Mouse (Mus musculus) midbrain, postnatal 0 days (tissue): ENCODE measurements at regions not wholly inside any gene's neighbourhood (a gene's known extent, or its start where the extent isn't known, plus 50 kb on each side); places are given as distances from the start of the nearest gene placed in this dataset.

Experiments used
- ATAC-seq: fragments of 200-750 bp; cut with Nextera tagmentation; 2 replicates; pipeline ENCODE4 v1.8.0; 2017; ENCODE audit warnings: moderate number of reproducible peaks, mild to moderate bottlenecking, moderate TSS enrichment, moderate library complexity; ENCODE audit not compliant: low FRiP score
- DNase-seq: peaks from one replicate; pipeline ENCODE4 v3.0.0-alpha.2; 2015; ENCODE audit warnings: low spot score
- H3K27ac ChIP-seq: fragments of 300-500 bp; sonication (generic); 2 replicates; pipeline ENCODE4 v1.5.1; 2014; ENCODE audit warnings: low read depth, mild to moderate bottlenecking, low read length, mixed read lengths
- H3K27me3 ChIP-seq: fragments of 300-500 bp; sonication (generic); 2 replicates; pipeline ENCODE4 v1.6.1; 2014; ENCODE audit warnings: low read length, control low read depth, mixed read lengths; ENCODE audit not compliant: insufficient read depth
- H3K36me3 ChIP-seq: fragments of 300-500 bp; sonication (generic); 2 replicates; pipeline ENCODE4 v1.6.1; 2014; ENCODE audit warnings: low read length, control low read depth, mixed read lengths; ENCODE audit not compliant: insufficient read depth
- H3K4me1 ChIP-seq: fragments of 300-500 bp; sonication (generic); 2 replicates; pipeline ENCODE4 v1.6.1; 2014; ENCODE audit warnings: mild to moderate bottlenecking, control low read depth, antibody characterized with exemption, low read length, mixed read lengths; ENCODE audit not compliant: insufficient read depth
- H3K4me2 ChIP-seq: fragments of 300-500 bp; sonication (generic); 2 replicates; pipeline ENCODE4 v1.6.1; 2014; ENCODE audit warnings: low read depth, mild to moderate bottlenecking, low read length, mixed read lengths; ENCODE audit not compliant: poor library complexity, severe bottlenecking
- H3K4me3 ChIP-seq: fragments of 300-500 bp; sonication (generic); 2 replicates; pipeline ENCODE4 v1.5.1; 2014; ENCODE audit warnings: low read depth, mild to moderate bottlenecking, low read length, moderate library complexity
- H3K9ac ChIP-seq: fragments of 300-500 bp; sonication (generic); replicated peaks from 2 replicates; pipeline ENCODE4 v1.6.1; 2014; ENCODE audit warnings: mild to moderate bottlenecking, low read length, moderate library complexity, mixed read lengths; ENCODE audit not compliant: poor library complexity, severe bottlenecking
- H3K9me3 ChIP-seq: fragments of 300-500 bp; sonication (generic); 2 replicates; pipeline ENCODE4 v1.6.1; 2016; ENCODE audit warnings: low read length, control low read depth
- CTCF ChIP-seq: IDR thresholded peaks from 2 replicates; pipeline ENCODE4 v1.5.1; 2016; ENCODE audit warnings: antibody characterized with exemption, mild to moderate bottlenecking
- WGBS: fragments of 180-500 bp; shearing (Covaris S2); extraction: QIAGEN DNeasy Blood & Tissue Kit; methylation state at CpG from one replicate; pipeline ENCODE4 v1.1.7; 2014; 5-methylcytosine and 5-hydroxymethylcytosine counted together

GRCm38 (mm10) chr7:129794276-129794675 lies 202.6 kb downstream of the Wdr11 start:
- no peak overlapping the region for H3K4me3 ChIP-seq
- WGBS, result 63% methylated on average over 5 of the region's 5 CpGs

GRCm38 (mm10) chr7:129798525-129798924 lies 206.9 kb downstream of the Wdr11 start:
- Histone ChIP-seq H3K27me3 (no peaks in the 10 kb centered on the region), H3K36me3 (no peaks in the 10 kb centered on the region), H3K4me3 (no peak overlapping the region), H3K4me2 (no peak overlapping the region), H3K9ac (no peak overlapping the region), H3K9me3 (no peaks in the 10 kb centered on the region), H3K27ac (no peak overlapping the region), H3K4me1 (no peaks in the 10 kb centered on the region)
- no peak for ATAC-seq
- TF ChIP-seq CTCF, result no peak
- 89% methylated on average over 5 of the region's 5 CpGs for WGBS
- no peak for DNase-seq

More at GRCm38 (mm10) chr7:129794276-129794675, 202.6 kb downstream of the Wdr11 start:
- ATAC-seq (no peak), DNase-seq (no peak)
- H3K4me2 ChIP-seq, result no peak overlapping the region
- no peak overlapping the region for H3K27ac ChIP-seq
- H3K27me3 ChIP-seq, result peaks cover 15% of the 10 kb centered on the region; the same call in 1 of the 2 replicates
- TF ChIP-seq CTCF, result no peak
- no peaks in the 10 kb centered on the region; the same call in 1 of the 2 replicates for H3K4me1 ChIP-seq
- H3K9ac ChIP-seq, result no peak overlapping the region
- no peaks in the 10 kb centered on the region for H3K36me3 ChIP-seq
- no peaks in the 10 kb centered on the region for H3K9me3 ChIP-seq

GRCm38 (mm10) chr7:129800461-129800867 lies 208.8 kb downstream of the Wdr11 start:
- no peak overlapping the region for H3K9ac ChIP-seq
- no peak for DNase-seq
- no peaks in the 10 kb centered on the region for H3K4me1 ChIP-seq
- no peak for TF ChIP-seq CTCF
- H3K4me2 ChIP-seq, result no peak overlapping the region
- ATAC-seq, result no peak
- no peak overlapping the region for H3K27ac ChIP-seq
- no peaks in the 10 kb centered on the region for H3K36me3 ChIP-seq
- 73% methylated on average over 6 of the region's 6 CpGs for WGBS
- no peaks in the 10 kb centered on the region for H3K27me3 ChIP-seq
- no peak overlapping the region for H3K4me3 ChIP-seq
- no peaks in the 10 kb centered on the region for H3K9me3 ChIP-seq

- no peak overlapping the region for H3K4me3 ChIP-seq
- no peaks in the 10 kb centered on the region for H3K9me3 ChIP-seq
- DNase-seq (peak; percentile 76), ATAC-seq (no peak)
- no peaks in the 10 kb centered on the region for H3K27me3 ChIP-seq
- H3K36me3 ChIP-seq, result no peaks in the 10 kb centered on the region
- TF ChIP-seq CTCF, result no peak
- no peak overlapping the region for H3K4me2 ChIP-seq
- H3K9ac ChIP-seq, result no peak overlapping the region
- no peak overlapping the region for H3K27ac ChIP-seq
- 18% methylated on average over 2 of the region's 2 CpGs for WGBS
- no peaks in the 10 kb centered on the region for H3K4me1 ChIP-seq
These were observed 209.8 kb downstream of the Wdr11 start for GRCm38 (mm10) chr7:129801431-129801847.

GRCm38 (mm10) chr7:129802168-129802567 lies 210.5 kb downstream of the Wdr11 start:
- H3K4me2 ChIP-seq, result no peak overlapping the region
- no peaks in the 10 kb centered on the region for H3K9me3 ChIP-seq
- no peak overlapping the region for H3K4me3 ChIP-seq
- no peak for TF ChIP-seq CTCF
- no peaks in the 10 kb centered on the region for H3K27me3 ChIP-seq
- 45% methylated on average over 6 of the region's 6 CpGs for WGBS
- H3K27ac ChIP-seq, result no peak overlapping the region
- H3K36me3 ChIP-seq, result no peaks in the 10 kb centered on the region
- no peak overlapping the region for H3K9ac ChIP-seq
- ATAC-seq (no peak), DNase-seq (no peak)
- H3K4me1 ChIP-seq, result no peaks in the 10 kb centered on the region

- no peaks in the 10 kb centered on the region for H3K9me3 ChIP-seq
These were observed 213.7 kb downstream of the Wdr11 start for GRCm38 (mm10) chr7:129805340-129805739.

More at GRCm38 (mm10) chr7:129805340-129805739, 213.7 kb downstream of the Wdr11 start:
- Histone ChIP-seq H3K4me3 (no peak overlapping the region), H3K36me3 (no peaks in the 10 kb centered on the region), H3K9ac (no peak overlapping the region), H3K4me1 (no peaks in the 10 kb centered on the region), H3K4me2 (no peak overlapping the region), H3K27me3 (no peaks in the 10 kb centered on the region), H3K27ac (no peak overlapping the region)
- ATAC-seq, result no peak
- 82% methylated on average over 5 of the region's 5 CpGs for WGBS
- TF ChIP-seq CTCF, result no peak
- DNase-seq, result no peak
